Mouse (Mus musculus): ENCODE results near the gene Iscu. TPM values are rescaled to one million over a fixed set of nuclear protein-coding genes. Genes with fewer than 3 reads are reported as not detected.

The Iscu gene
- polyA plus RNA-seq, 1 experiment = 108 TPM

DNA sequence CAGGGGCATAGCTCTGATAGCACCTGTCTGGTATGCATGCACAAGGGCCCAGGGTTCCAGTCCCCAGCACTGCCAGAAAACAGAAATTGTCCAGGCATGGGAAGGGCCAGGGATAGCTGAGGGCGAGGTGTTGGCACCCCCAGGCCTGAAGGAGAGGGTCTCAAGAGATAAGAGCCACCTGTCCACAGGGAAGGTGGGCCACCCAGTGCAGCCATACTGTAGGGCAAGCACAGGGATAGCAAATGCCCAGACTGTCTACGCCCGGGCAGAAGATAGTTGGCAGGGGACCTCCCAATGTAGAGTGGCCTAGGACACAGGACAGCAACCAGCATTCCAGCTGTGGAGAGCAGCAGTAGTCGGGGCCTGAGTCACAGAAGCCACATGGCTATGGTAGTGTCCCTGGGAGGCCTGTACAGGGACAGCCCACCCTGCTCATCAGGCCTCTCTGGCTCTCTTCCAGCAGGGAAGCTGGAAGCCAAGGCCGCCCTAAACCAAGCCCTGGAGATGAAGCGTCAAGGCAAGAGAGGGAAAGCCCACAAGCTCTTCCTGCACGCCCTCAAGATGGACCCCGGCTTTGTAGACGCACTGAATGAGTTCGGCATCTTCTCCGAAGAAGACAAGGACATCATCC is 34.8 kb upstream of the Iscu start:
- Histone ChIP-seq H3K27ac (ENCODE audit: control insufficient read depth, insufficient read depth, low read depth, low read length, poor library complexity) (no peak overlapping the region), H3K4me3 (replicated peaks; ENCODE audit: control insufficient read depth, low read depth, low read length) (no peak overlapping the region), H3K4me1 (ENCODE audit: control insufficient read depth, insufficient read depth, low read length) (peaks cover 1% of the 10 kb centered on the region; the same call in 1 of the 2 replicates)
- TF ChIP-seq CTCF (IDR thresholded peaks at IDR 0.05; ENCODE audit: control insufficient read depth, insufficient read depth, low read length) (no peak), POLR2A (IDR thresholded peaks at IDR 0.05; ENCODE audit: borderline replicate concordance, control insufficient read depth, low read depth, low read length) (no peak)
- 88% methylated on average over 11 of the region's 11 CpGs for WGBS

DNA sequence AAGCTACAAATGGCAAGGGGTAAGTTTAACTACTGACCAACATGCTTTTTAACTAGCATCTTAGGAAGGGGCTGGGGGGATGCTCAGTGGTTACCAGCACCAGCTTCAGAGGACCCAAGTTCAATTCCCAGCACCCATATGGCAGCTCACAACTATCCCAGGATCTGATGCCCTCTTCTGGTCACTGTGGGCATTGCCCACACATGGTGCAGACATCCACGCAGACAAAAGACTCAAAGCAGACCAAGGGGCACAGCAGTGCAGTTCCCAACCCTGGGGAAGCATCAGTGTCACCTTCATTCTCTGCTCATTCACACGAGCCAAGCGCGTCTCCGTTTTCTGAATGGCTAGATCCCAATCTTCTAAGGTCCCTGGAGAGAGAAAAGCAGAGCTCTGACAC is 24.9 kb upstream of the Iscu start:
- no peak overlapping the region for H3K27ac ChIP-seq (ENCODE audit: control insufficient read depth, insufficient read depth, low read depth, low read length, poor library complexity)
- 97% methylated on average over 5 of the region's 5 CpGs for WGBS
- TF ChIP-seq CTCF (IDR thresholded peaks at IDR 0.05; ENCODE audit: control insufficient read depth, insufficient read depth, low read length) (peak; percentile 24; the same call in 1 of the 2 replicates), POLR2A (IDR thresholded peaks at IDR 0.05; ENCODE audit: borderline replicate concordance, control insufficient read depth, low read depth, low read length) (no peak)

DNA sequence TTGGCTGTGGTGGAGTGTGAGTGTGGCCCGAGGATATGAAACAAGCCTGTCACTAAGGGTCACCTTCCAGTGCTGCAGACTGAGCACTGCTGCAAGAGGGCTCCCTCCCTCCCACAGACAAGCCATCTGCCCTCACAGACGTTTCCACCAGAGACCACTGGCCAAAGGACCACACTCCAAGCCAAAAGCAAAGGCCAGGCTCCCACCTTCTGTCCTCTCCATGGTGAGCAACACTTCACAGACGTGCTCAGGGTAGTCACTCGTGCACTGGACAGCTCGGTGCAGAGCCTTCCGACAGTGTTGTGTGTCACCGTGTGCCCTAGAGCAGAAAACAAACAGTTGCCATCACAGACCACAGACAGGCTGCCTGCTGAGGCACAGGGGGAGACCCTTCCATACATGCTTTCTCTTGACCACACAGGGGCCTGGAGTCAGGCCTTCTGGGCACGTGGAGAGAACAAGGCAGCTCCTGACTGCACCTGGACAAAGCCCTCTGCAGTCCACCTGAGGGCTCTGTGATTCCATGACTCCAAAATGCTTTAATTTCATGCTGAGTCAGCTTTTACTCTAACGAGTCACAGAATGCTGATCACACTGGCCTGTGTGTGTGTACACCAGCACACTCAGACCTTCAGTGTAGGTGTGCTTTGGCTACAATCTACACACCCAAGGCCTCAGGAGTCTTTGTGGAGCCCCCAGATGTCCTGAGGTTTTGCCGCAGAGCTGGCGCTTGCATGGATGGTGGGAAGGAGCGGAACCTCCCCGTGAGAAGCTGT is 23.8 kb upstream of the Iscu start:
- Histone ChIP-seq H3K4me3 (replicated peaks; ENCODE audit: control insufficient read depth, low read depth, low read length) (no peak overlapping the region), H3K27ac (ENCODE audit: control insufficient read depth, insufficient read depth, low read depth, low read length, poor library complexity) (no peak overlapping the region), H3K4me1 (ENCODE audit: control insufficient read depth, insufficient read depth, low read length) (no peaks in the 10 kb centered on the region)
- TF ChIP-seq CTCF (IDR thresholded peaks at IDR 0.05; ENCODE audit: control insufficient read depth, insufficient read depth, low read length) (no peak), POLR2A (IDR thresholded peaks at IDR 0.05; ENCODE audit: borderline replicate concordance, control insufficient read depth, low read depth, low read length) (no peak)
- WGBS = 91% methylated on average over 13 of the region's 13 CpGs

More for the DNA sequence above, 24.9 kb upstream of the Iscu start:
- no peak overlapping the region for H3K4me3 ChIP-seq (replicated peaks; ENCODE audit: control insufficient read depth, low read depth, low read length)
- H3K4me1 ChIP-seq (ENCODE audit: control insufficient read depth, insufficient read depth, low read length) = no peaks in the 10 kb centered on the region

DNA sequence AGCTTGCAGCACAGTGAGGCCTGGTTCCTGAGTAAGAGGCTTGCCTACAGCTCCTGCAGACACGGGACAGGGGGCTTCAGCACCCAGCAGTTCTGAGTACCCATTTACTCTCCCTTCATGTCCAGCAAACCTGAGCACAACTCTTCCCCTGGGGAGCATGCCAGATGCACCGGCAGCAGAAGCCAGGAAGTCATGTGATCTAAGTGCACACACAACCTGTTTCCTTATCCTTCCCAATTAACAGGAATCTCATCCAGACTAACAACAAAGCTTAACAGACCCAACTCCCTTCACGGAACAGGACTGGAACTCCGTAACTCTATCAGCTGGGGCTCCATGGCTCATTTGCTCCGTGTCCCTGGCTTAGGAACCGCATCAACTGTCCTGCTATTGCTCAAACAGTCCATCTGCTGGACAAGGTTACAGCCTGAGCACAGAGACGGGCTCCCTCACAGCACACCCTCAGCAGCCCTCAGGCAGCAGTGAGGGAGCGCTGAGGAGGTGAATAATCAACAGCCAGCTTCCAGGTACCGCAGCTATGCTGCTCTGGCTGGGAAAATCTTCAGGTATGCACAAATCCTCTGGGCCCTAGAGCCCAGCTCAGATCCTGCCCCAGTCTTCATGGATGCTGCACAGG is 20.9 kb upstream of the Iscu start:
- Histone ChIP-seq H3K4me1 (ENCODE audit: control insufficient read depth, insufficient read depth, low read length) (no peaks in the 10 kb centered on the region), H3K27ac (ENCODE audit: control insufficient read depth, insufficient read depth, low read depth, low read length, poor library complexity) (no peak overlapping the region), H3K4me3 (replicated peaks; ENCODE audit: control insufficient read depth, low read depth, low read length) (no peak overlapping the region)
- 80% methylated on average over 9 of the region's 9 CpGs for WGBS
- TF ChIP-seq POLR2A (IDR thresholded peaks at IDR 0.05; ENCODE audit: borderline replicate concordance, control insufficient read depth, low read depth, low read length) = no peak
- no peak for TF ChIP-seq CTCF (IDR thresholded peaks at IDR 0.05; ENCODE audit: control insufficient read depth, insufficient read depth, low read length)

DNA sequence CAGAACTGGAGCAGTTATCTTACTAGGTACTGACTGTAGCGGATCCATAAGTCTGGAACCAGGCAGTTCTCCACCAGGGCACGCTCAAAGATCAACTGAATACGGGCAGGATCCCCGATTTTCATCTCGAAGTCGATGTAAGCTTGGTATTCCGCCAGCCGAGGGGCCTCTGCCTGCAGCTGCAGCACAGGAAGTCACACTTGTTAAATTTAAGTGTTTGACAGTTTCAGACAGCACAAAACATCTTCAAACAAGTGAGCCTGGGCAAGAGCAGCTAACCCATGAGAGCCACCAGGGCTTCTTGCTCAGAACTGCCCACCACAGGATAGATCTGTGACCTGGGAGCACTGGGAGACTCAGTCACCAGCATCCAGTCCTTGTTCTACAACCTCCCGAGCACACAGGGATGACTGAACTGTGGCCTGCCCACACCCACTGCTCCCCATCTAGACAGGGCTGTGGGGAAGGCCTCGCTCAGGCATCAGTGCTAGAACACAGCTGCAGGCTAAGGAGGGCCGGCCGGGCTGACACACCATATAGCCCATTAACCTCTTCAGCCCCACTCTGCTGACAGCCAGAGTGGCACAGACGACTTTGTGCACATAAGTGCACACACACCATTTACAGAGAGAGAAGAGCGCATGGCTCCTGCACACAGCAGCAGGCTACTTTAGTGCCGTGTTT is 17.1 kb upstream of the Iscu start:
- no peak overlapping the region for H3K27ac ChIP-seq (ENCODE audit: control insufficient read depth, insufficient read depth, low read depth, low read length, poor library complexity)
- 88% methylated on average over 15 of the region's 15 CpGs for WGBS
- H3K4me3 ChIP-seq (replicated peaks; ENCODE audit: control insufficient read depth, low read depth, low read length) = no peak overlapping the region
- TF ChIP-seq CTCF (IDR thresholded peaks at IDR 0.05; ENCODE audit: control insufficient read depth, insufficient read depth, low read length) (no peak), POLR2A (IDR thresholded peaks at IDR 0.05; ENCODE audit: borderline replicate concordance, control insufficient read depth, low read depth, low read length) (no peak)
- H3K4me1 ChIP-seq (ENCODE audit: control insufficient read depth, insufficient read depth, low read length) = no peaks in the 10 kb centered on the region

DNA sequence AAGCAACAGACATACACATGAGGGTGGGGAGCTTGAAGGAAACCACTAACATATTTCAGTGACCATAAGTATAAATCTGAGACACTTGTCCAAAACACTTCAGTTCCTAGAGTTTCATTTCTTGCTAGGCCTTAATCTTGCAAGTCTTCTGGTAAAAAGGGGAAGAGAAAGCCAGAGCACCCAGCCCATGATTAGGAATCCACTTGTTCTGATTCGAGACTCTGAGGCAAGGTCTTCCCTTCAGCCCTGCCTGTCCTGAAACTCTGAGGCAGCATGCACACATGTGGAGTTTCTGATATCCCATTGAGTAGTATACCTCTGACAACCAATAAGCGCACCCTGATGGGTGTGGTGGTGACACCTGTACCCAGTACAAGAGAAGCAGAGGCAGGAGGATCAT is 11.0 kb upstream of the Iscu start:
- no peak overlapping the region for H3K4me3 ChIP-seq (replicated peaks; ENCODE audit: control insufficient read depth, low read depth, low read length)
- no peaks in the 10 kb centered on the region; the same call in 1 of the 2 replicates for H3K4me1 ChIP-seq (ENCODE audit: control insufficient read depth, insufficient read depth, low read length)
- no peak overlapping the region for H3K27ac ChIP-seq (ENCODE audit: control insufficient read depth, insufficient read depth, low read depth, low read length, poor library complexity)
- WGBS = 64% methylated on average over 2 of the region's 2 CpGs
- TF ChIP-seq CTCF (IDR thresholded peaks at IDR 0.05; ENCODE audit: control insufficient read depth, insufficient read depth, low read length) (no peak), POLR2A (IDR thresholded peaks at IDR 0.05; ENCODE audit: borderline replicate concordance, control insufficient read depth, low read depth, low read length) (no peak)

DNA sequence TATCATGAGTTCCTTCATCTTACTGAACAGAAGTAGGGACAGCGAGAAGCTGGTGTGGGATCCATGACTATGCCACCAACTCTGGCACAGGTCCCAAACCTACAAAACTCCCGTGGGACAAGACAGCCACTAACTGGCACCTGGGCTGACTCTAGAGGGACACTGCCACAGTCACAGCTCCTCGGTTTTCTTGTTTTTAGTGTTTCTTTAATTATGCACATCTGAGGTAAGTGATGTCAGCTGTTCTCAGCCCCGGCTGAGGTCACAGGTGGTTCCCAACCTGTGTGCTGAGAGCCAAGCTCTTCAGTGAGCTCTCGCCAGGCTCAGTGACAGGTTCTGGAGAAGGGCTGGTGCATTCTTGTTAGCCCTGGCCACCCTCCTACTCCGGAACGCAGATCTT is 8.1 kb upstream of the Iscu start:
- H3K4me1 ChIP-seq (ENCODE audit: control insufficient read depth, insufficient read depth, low read length) = no peaks in the 10 kb centered on the region; the same call in 1 of the 2 replicates
- WGBS = 83% methylated on average over 7 of the region's 7 CpGs
- H3K27ac ChIP-seq (ENCODE audit: control insufficient read depth, insufficient read depth, low read depth, low read length, poor library complexity) = no peak overlapping the region
- H3K4me3 ChIP-seq (replicated peaks; ENCODE audit: control insufficient read depth, low read depth, low read length) = no peak overlapping the region
- TF ChIP-seq CTCF (IDR thresholded peaks at IDR 0.05; ENCODE audit: control insufficient read depth, insufficient read depth, low read length) (no peak), POLR2A (IDR thresholded peaks at IDR 0.05; ENCODE audit: borderline replicate concordance, control insufficient read depth, low read depth, low read length) (no peak)

Measured in bone marrow, adult 2 months (tissue).